Mouse (Mus musculus) heart, embryonic 13.5 days (tissue): ENCODE results near the gene Sema5a. TPM values are rescaled to one million over a fixed set of nuclear protein-coding genes. Genes with fewer than 3 reads are reported as not detected.

Experiments
- ATAC-seq: fragments of 200-750 bp; cut with Nextera tagmentation; 2 replicates; pipeline ENCODE4 v1.8.0; 2017; ENCODE audit warnings: moderate TSS enrichment; ENCODE audit not compliant: insufficient number of reproducible peaks, low FRiP score, low TSS enrichment; ENCODE audit errors: extremely low read depth
- H3K27ac ChIP-seq: fragments of 300-500 bp; sonication (generic); replicated peaks from 2 replicates; pipeline ENCODE4 v1.5.1; 2015; ENCODE audit warnings: moderate library complexity, mild to moderate bottlenecking, inconsistent platforms
- H3K27me3 ChIP-seq: fragments of 300-500 bp; sonication (generic); replicated peaks from 2 replicates; pipeline ENCODE4 v1.6.1; 2015; ENCODE audit warnings: mild to moderate bottlenecking, inconsistent platforms
- H3K36me3 ChIP-seq: fragments of 300-500 bp; sonication (generic); 2 replicates; pipeline ENCODE4 v1.6.1; 2015; ENCODE audit warnings: mild to moderate bottlenecking, inconsistent platforms
- H3K4me1 ChIP-seq: fragments of 300-500 bp; sonication (generic); 2 replicates; pipeline ENCODE4 v1.6.1; 2015; ENCODE audit warnings: inconsistent platforms
- H3K4me2 ChIP-seq: fragments of 300-500 bp; sonication (generic); 2 replicates; pipeline ENCODE4 v1.6.1; 2015; ENCODE audit warnings: inconsistent platforms, mild to moderate bottlenecking, moderate library complexity
- H3K4me3 ChIP-seq: fragments of 300-500 bp; sonication (generic); 2 replicates; pipeline ENCODE4 v1.5.1; 2015; ENCODE audit warnings: moderate library complexity, mild to moderate bottlenecking, inconsistent platforms
- H3K9ac ChIP-seq: fragments of 300-500 bp; sonication (generic); 2 replicates; pipeline ENCODE4 v1.6.1; 2015; ENCODE audit warnings: inconsistent platforms, mild to moderate bottlenecking, moderate library complexity
- H3K9me3 ChIP-seq: fragments of 300-500 bp; sonication (generic); 2 replicates; pipeline ENCODE4 v1.6.1; 2016; ENCODE audit warnings: inconsistent platforms
- WGBS: fragments of 180-500 bp; shearing (Covaris S2); methylation state at CpG from one replicate; pipeline ENCODE4 v1.1.7; 2015; ENCODE audit warnings: mixed read lengths; 5-methylcytosine and 5-hydroxymethylcytosine counted together
- polyA plus RNA-seq: library from polyadenylated mRNA; unstranded; fragments of >200 nt; fragmentation: Nextera tagmentation; extraction: Ambion mirVana; gene quantifications from 2 replicates; pipeline ENCODE4 v1.2.1, GENCODE M21; 2015

Sema5a gene
- polyA plus RNA-seq, 1 experiment from 2014 or later: 6.3 TPM

GRCm38 (mm10) chr15:32459046-32459445 lies 214.4 kb downstream of the Sema5a start:
- Histone ChIP-seq H3K4me3 (no peak overlapping the region), H3K4me1 (no peaks in the 10 kb centered on the region), H3K4me2 (no peak overlapping the region), H3K36me3 (no peaks in the 10 kb centered on the region), H3K27me3 (no peaks in the 10 kb centered on the region), H3K9me3 (no peaks in the 10 kb centered on the region), H3K27ac (no peak overlapping the region), H3K9ac (no peak overlapping the region)
- no peak for ATAC-seq
- WGBS: 55% methylated on average over 2 of the region's 2 CpGs

- H3K9ac ChIP-seq: no peak overlapping the region
- ATAC-seq: no peak
- no peaks in the 10 kb centered on the region for H3K36me3 ChIP-seq
- no peaks in the 10 kb centered on the region for H3K27me3 ChIP-seq
- H3K4me2 ChIP-seq: no peak overlapping the region
- WGBS: 74% methylated on average over 7 of the region's 7 CpGs
- no peak overlapping the region for H3K4me3 ChIP-seq
- H3K27ac ChIP-seq: no peak overlapping the region
- H3K9me3 ChIP-seq: no peaks in the 10 kb centered on the region
- H3K4me1 ChIP-seq: no peaks in the 10 kb centered on the region
Observed at GRCm38 (mm10) chr15:32460238-32460637, 215.6 kb downstream of the Sema5a start.

- Histone ChIP-seq H3K36me3 (no peaks in the 10 kb centered on the region), H3K27me3 (no peaks in the 10 kb centered on the region), H3K9me3 (no peaks in the 10 kb centered on the region), H3K4me2 (no peak overlapping the region), H3K9ac (no peak overlapping the region), H3K4me3 (no peak overlapping the region), H3K4me1 (no peaks in the 10 kb centered on the region), H3K27ac (no peak overlapping the region)
- no peak for ATAC-seq
- 59% methylated on average over 6 of the region's 6 CpGs for WGBS
Observed at GRCm38 (mm10) chr15:32471480-32472050, 227.0 kb downstream of the Sema5a start.

GRCm38 (mm10) chr15:32480747-32481146 lies 236.1 kb downstream of the Sema5a start:
- no peaks in the 10 kb centered on the region for H3K36me3 ChIP-seq
- peaks cover 6% of the 10 kb centered on the region; the same call in 1 of the 2 replicates for H3K4me1 ChIP-seq
- no peak overlapping the region for H3K4me3 ChIP-seq
- no peak overlapping the region for H3K27ac ChIP-seq
- no peak overlapping the region for H3K4me2 ChIP-seq
- no peak for ATAC-seq
- H3K27me3 ChIP-seq: no peaks in the 10 kb centered on the region
- H3K9me3 ChIP-seq: no peaks in the 10 kb centered on the region
- H3K9ac ChIP-seq: no peak overlapping the region

DNA sequence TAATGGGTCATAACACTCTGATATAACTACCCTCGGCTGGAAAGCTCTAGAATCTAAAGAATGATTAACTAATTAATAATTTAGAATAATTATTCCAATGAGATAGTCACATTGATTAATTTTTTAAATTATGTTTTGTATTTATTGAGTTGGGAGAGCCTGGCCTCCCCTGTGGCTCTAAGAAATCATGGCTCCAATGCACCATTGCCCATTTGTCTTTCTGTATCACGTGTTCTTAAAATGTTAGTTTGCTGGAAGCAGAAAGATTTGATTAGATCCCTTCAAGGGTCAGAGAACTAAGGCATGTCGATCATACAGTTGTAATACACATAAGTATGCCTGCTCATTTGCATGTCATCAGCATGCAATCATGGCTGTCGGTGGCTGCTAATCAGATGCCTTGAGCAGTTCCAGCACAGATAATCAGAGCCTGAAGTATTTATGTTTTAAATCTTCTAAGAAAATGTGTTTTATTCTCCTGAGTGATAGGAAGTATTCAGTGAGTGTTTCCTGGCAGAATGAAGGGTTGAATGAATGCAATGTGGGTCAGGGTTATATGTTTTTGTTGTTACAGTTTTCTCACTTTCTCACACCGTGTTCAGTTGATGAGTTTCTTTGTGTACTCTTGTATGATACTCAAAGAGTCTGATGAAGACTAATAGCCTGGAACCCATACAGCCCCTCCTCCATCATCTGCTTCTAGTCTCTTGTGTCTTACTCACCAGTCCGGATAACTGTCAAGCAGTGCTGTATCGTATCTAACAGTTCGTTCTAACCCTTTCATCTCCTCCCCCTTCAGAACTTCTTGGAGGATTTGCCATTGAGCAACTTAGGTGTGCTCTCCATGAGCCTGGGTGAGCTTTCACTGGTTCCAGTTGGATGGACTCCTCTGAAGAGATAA lies 240.7 kb downstream of the Sema5a start:
- no peaks in the 10 kb centered on the region for H3K27me3 ChIP-seq
- ATAC-seq: no peak
- WGBS: 79% methylated on average over 8 of the region's 8 CpGs

GRCm38 (mm10) chr15:32487968-32488367 lies 243.4 kb downstream of the Sema5a start:
- Histone ChIP-seq H3K9ac (no peak overlapping the region), H3K4me3 (no peak overlapping the region), H3K4me1 (peaks cover 16% of the 10 kb centered on the region; the same call in 1 of the 2 replicates), H3K27me3 (no peaks in the 10 kb centered on the region), H3K27ac (no peak overlapping the region), H3K36me3 (no peaks in the 10 kb centered on the region), H3K4me2 (no peak overlapping the region), H3K9me3 (no peaks in the 10 kb centered on the region)
- ATAC-seq: no peak
- WGBS: 32% methylated on average over 1 of the region's 1 CpGs

More for the DNA sequence above, 240.7 kb downstream of the Sema5a start:
- H3K9ac ChIP-seq: no peak overlapping the region
- peaks cover 16% of the 10 kb centered on the region; the same call in 1 of the 2 replicates for H3K4me1 ChIP-seq
- H3K27ac ChIP-seq: no peak overlapping the region
- H3K36me3 ChIP-seq: no peaks in the 10 kb centered on the region
- H3K4me3 ChIP-seq: no peak overlapping the region
- no peaks in the 10 kb centered on the region for H3K9me3 ChIP-seq
- no peak overlapping the region for H3K4me2 ChIP-seq

GRCm38 (mm10) chr15:32494219-32494618 lies 249.6 kb downstream of the Sema5a start:
- Histone ChIP-seq H3K27ac (no peak overlapping the region), H3K9ac (no peak overlapping the region), H3K27me3 (no peaks in the 10 kb centered on the region), H3K4me3 (no peak overlapping the region), H3K9me3 (no peaks in the 10 kb centered on the region), H3K36me3 (no peaks in the 10 kb centered on the region), H3K4me2 (no peak overlapping the region), H3K4me1 (peaks cover 11% of the 10 kb centered on the region)
- 52% methylated on average over 5 of the region's 5 CpGs for WGBS
- no peak for ATAC-seq

DNA sequence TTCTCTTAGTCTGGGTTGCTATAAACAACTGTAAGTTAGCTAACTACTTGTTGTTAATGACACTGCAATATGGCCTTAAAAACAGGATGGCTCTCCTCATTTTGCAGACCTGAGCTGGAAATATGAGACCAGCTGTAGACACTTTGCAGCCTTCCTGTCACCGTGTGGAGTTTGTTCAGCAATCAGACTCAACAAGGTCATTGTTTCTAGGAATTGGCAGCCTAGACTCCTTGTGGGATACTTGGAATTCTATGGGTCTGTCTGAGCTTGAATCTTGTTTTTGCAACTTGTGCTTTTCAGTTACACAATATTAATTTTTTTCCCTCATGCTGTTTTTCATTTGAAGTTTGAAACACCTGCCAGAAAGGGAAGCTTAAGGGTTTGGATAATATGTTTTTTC lies 250.3 kb downstream of the Sema5a start:
- Histone ChIP-seq H3K36me3 (no peaks in the 10 kb centered on the region), H3K27me3 (no peaks in the 10 kb centered on the region), H3K9ac (no peak overlapping the region), H3K4me3 (no peak overlapping the region), H3K4me1 (peaks cover 11% of the 10 kb centered on the region), H3K4me2 (no peak overlapping the region), H3K27ac (no peak overlapping the region), H3K9me3 (no peaks in the 10 kb centered on the region)
- WGBS: 20% methylated on average over 1 of the region's 1 CpGs
- ATAC-seq: no peak

DNA sequence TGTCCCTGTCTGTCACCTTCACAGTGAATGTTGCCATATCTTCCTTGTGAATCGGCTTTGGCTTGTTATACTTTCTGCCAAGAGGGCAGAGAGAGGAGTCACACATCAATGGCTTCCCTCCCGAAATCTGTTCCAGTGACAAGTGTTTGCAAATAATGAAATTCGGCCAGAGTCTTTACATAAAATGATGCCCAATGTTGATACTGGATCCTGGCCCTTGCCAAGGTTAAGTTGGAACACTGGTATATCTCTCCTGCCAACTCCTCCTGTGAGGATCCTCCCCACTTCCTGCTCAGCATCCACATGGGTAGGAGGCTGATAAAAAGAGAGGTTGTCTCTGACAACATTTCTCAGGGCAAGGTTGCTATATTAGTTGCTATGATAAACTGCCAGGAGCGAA lies 252.3 kb downstream of the Sema5a start:
- H3K4me1 ChIP-seq: peaks cover 11% of the 10 kb centered on the region
- H3K9me3 ChIP-seq: no peaks in the 10 kb centered on the region
- no peak overlapping the region for H3K27ac ChIP-seq
- no peak overlapping the region for H3K9ac ChIP-seq
- no peak for ATAC-seq
- WGBS: 73% methylated on average over 4 of the region's 4 CpGs
- H3K27me3 ChIP-seq: no peaks in the 10 kb centered on the region
- no peak overlapping the region for H3K4me3 ChIP-seq
- H3K36me3 ChIP-seq: no peaks in the 10 kb centered on the region
- no peak overlapping the region for H3K4me2 ChIP-seq

GRCm38 (mm10) chr15:32505941-32506340 lies 261.3 kb downstream of the Sema5a start:
- no peaks in the 10 kb centered on the region for H3K9me3 ChIP-seq
- no peaks in the 10 kb centered on the region for H3K36me3 ChIP-seq
- no peak overlapping the region for H3K27ac ChIP-seq
- ATAC-seq: no peak
- peaks cover 24% of the 10 kb centered on the region for H3K4me1 ChIP-seq
- WGBS: 36% methylated on average over 2 of the region's 2 CpGs
- H3K27me3 ChIP-seq: no peaks in the 10 kb centered on the region
- no peak overlapping the region for H3K4me3 ChIP-seq
- H3K9ac ChIP-seq: no peak overlapping the region
- H3K4me2 ChIP-seq: no peak overlapping the region

DNA sequence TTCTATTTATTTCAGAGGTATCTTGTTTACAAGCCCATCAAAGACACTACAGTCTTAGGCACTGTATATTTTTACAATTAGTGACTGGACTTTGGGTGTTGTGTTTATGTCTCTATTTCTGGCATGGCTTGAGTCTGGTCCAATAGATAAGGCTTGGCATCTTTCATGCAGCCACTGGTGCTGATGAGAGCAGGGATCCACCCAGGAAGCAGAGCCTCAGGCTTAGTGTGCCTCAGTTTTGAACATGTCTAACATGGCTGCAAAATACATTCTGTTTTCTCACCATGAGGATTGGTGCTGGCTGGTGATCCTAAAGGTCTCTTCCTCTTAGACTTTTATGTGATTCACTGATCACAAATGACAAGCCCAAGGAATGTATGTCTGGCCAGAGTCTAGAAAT lies 263.7 kb downstream of the Sema5a start:
- Histone ChIP-seq H3K36me3 (no peaks in the 10 kb centered on the region), H3K4me3 (no peak overlapping the region), H3K9me3 (no peaks in the 10 kb centered on the region), H3K27me3 (no peaks in the 10 kb centered on the region), H3K9ac (no peak overlapping the region), H3K4me1 (peaks cover 17% of the 10 kb centered on the region), H3K27ac (no peak overlapping the region), H3K4me2 (no peak overlapping the region)
- ATAC-seq: no peak

GRCm38 (mm10) chr15:32514877-32515276 lies 270.3 kb downstream of the Sema5a start:
- Histone ChIP-seq H3K4me2 (no peak overlapping the region), H3K9ac (no peak overlapping the region), H3K27me3 (no peaks in the 10 kb centered on the region), H3K36me3 (no peaks in the 10 kb centered on the region), H3K4me1 (peaks cover 14% of the 10 kb centered on the region), H3K27ac (no peak overlapping the region), H3K4me3 (no peak overlapping the region), H3K9me3 (no peaks in the 10 kb centered on the region)
- ATAC-seq: no peak
- 13% methylated on average over 1 of the region's 1 CpGs for WGBS
